Comparison of ENCODE assay signal across 8 mouse cellular contexts in genomic region chr2:33430081-33430770, GRCm38 (mm10). TPM values are rescaled to one million over a fixed set of nuclear protein-coding genes. Genes with fewer than 3 reads are reported as not detected.
DNase-seq lines count a peak whose midpoint lies in the region; ATAC-seq and TF ChIP-seq lines count a peak whose summit lies in the region.

No protein-coding gene starts in this region.

- TF ChIP-seq POLR2A in liver, adult 2 months (IDR thresholded peaks at IDR 0.05; ENCODE audit: extremely low read depth, insufficient read depth, low read length) = no peak

- peak overlapping the region; percentile 88 for H3K4me2 ChIP-seq in hindbrain, embryonic 16.5 days (ENCODE audit: low read length)
- peak overlapping the region; percentile 65 for H3K4me2 ChIP-seq in midbrain, embryonic 16.5 days (ENCODE audit: low read length)

- H3K4me1 ChIP-seq in liver, adult 2 months (ENCODE audit: control insufficient read depth, insufficient read depth, low read length) = peaks cover 7% of the 10 kb centered on the region; the same call in 1 of the 2 replicates
- peaks cover 23% of the 10 kb centered on the region for H3K4me1 ChIP-seq in hindbrain, embryonic 16.5 days (ENCODE audit: control insufficient read depth, insufficient read depth, low read depth, low read length)
- peaks cover 22% of the 10 kb centered on the region for H3K4me1 ChIP-seq in midbrain, embryonic 16.5 days (ENCODE audit: control insufficient read depth, insufficient read depth, low read length)

- peaks cover 19% of the 10 kb centered on the region for H3K79me2 ChIP-seq in liver, adult 2 months (ENCODE audit: control insufficient read depth, insufficient read depth, low read length)

- DNase-seq in liver, adult 2 months (ENCODE audit: extremely low read depth, low read depth, low spot score) = no peak
- no peak for DNase-seq in liver
- DNase-seq in c-Kit-positive CD71-positive TER-119-positive erythroid progenitor cells, embryonic 14.5 days (ENCODE audit: low spot score) = peak; percentile 32
- DNase-seq in cerebellum, adult 11 months = no peak
- no peak for DNase-seq in urinary bladder, adult 18-20 months (ENCODE audit: low spot score in 2 of 2)
- no peak for DNase-seq in ovary, postnatal 14 days (ENCODE audit: low spot score)

- peak overlapping the region; percentile 99 for H3K9ac ChIP-seq in liver, adult 2 months (ENCODE audit: low read depth, low read length)
- H3K9ac ChIP-seq in hindbrain, embryonic 16.5 days (ENCODE audit: low read depth, low read length) = peak overlapping the region; percentile 94
- H3K9ac ChIP-seq in midbrain, embryonic 16.5 days (ENCODE audit: low read depth, low read length) = peak overlapping the region; percentile 98

- ATAC-seq in hindbrain, embryonic 16.5 days = no peak; the same call in 1 of the 2 replicates
- no peak for ATAC-seq in midbrain, embryonic 16.5 days

- H3K4me3 ChIP-seq in liver, adult 2 months (ENCODE audit: insufficient read depth, low read depth, low read length) = peak overlapping the region; percentile 100
- H3K4me3 ChIP-seq in hindbrain, embryonic 16.5 days (ENCODE audit: low read length) = peak overlapping the region; percentile 99
- peak overlapping the region; percentile 98 for H3K4me3 ChIP-seq in midbrain, embryonic 16.5 days (ENCODE audit: low read depth, low read length)

- H3K9me3 ChIP-seq in hindbrain, embryonic 16.5 days (ENCODE audit: control insufficient read depth, low read length) = no peaks in the 10 kb centered on the region
- no peaks in the 10 kb centered on the region for H3K9me3 ChIP-seq in midbrain, embryonic 16.5 days (replicated peaks; ENCODE audit: control insufficient read depth, low read length, poor library complexity, severe bottlenecking)

- H3K27ac ChIP-seq in liver, adult 2 months (replicated peaks; ENCODE audit: insufficient read depth, low read depth, low read length) = peak overlapping the region; percentile 64
- peak overlapping the region; percentile 70 for H3K27ac ChIP-seq in hindbrain, embryonic 16.5 days (ENCODE audit: low read depth, low read length)
- no peak overlapping the region for H3K27ac ChIP-seq in midbrain, embryonic 16.5 days (ENCODE audit: low read length)

- no peaks in the 10 kb centered on the region for H3K36me3 ChIP-seq in liver, adult 2 months (ENCODE audit: control insufficient read depth, insufficient read depth, low read length)
- H3K36me3 ChIP-seq in hindbrain, embryonic 16.5 days (ENCODE audit: control insufficient read depth, insufficient read depth, low read length) = peaks cover 2% of the 10 kb centered on the region; the same call in 1 of the 2 replicates
- H3K36me3 ChIP-seq in midbrain, embryonic 16.5 days (ENCODE audit: control insufficient read depth, insufficient read depth, low read length) = no peaks in the 10 kb centered on the region

- TF ChIP-seq CTCF in liver, adult 2 months (IDR thresholded peaks at IDR 0.05; ENCODE audit: low read depth, low read length) = no peak

- H3K27me3 ChIP-seq in liver, adult 2 months (ENCODE audit: control insufficient read depth, insufficient read depth, low read length) = no peaks in the 10 kb centered on the region
- no peaks in the 10 kb centered on the region for H3K27me3 ChIP-seq in hindbrain, embryonic 16.5 days (replicated peaks; ENCODE audit: control insufficient read depth, insufficient read depth, low read length)
- no peaks in the 10 kb centered on the region for H3K27me3 ChIP-seq in midbrain, embryonic 16.5 days (ENCODE audit: control insufficient read depth, insufficient read depth, low read depth, low read length)

- 4% methylated on average over 13 of the region's 13 CpGs for WGBS in liver, adult 2 months
- 9% methylated on average over 13 of the region's 13 CpGs for WGBS in hindbrain, embryonic 16.5 days
- 9% methylated on average over 13 of the region's 13 CpGs for WGBS in midbrain, embryonic 16.5 days

RNA-seq across cellular contexts. Expression of gene Zbtb34, which starts 0.9 kb away (rescaled TPM):
- 1.9 and 3.1 TPM in 2 replicates for total RNA-seq in liver, adult 2 months (2014; rRNA removed)
- 2.5 and 2.8 TPM in 2 replicates for polyA plus RNA-seq in liver, adult 2 months (2012; rRNA removed)
- 5.3 and 7.8 TPM in 2 replicates for polyA plus RNA-seq in hindbrain, embryonic 16.5 days (2015; fragmentation: Nextera tagmentation; extraction: Ambion mirVana)
- 7.6 TPM in 2 replicates for polyA plus RNA-seq in midbrain, embryonic 16.5 days (2015; fragmentation: Nextera tagmentation; extraction: Ambion mirVana)

RNA-seq across cellular contexts. Expression of gene Zbtb43, which starts 38.1 kb away (rescaled TPM):
- 19.6 and 21.6 TPM in 2 replicates for total RNA-seq in liver, adult 2 months (2014; rRNA removed)
- polyA plus RNA-seq in liver, adult 2 months (2012; rRNA removed) = 8.5 and 9.0 TPM in 2 replicates
- 20.7 and 21.7 TPM in 2 replicates for polyA plus RNA-seq in hindbrain, embryonic 16.5 days (2015; fragmentation: Nextera tagmentation; extraction: Ambion mirVana)
- 26.0 and 27.7 TPM in 2 replicates for polyA plus RNA-seq in midbrain, embryonic 16.5 days (2015; fragmentation: Nextera tagmentation; extraction: Ambion mirVana)

RNA-seq across cellular contexts. Expression of gene Ralgps1, which starts 58.9 kb away (rescaled TPM):
- 2.6 and 3.6 TPM in 2 replicates for total RNA-seq in liver, adult 2 months (2014; rRNA removed)
- polyA plus RNA-seq in liver, adult 2 months (2012; rRNA removed) = 2.7 and 3.3 TPM in 2 replicates
- 32.0 and 44.4 TPM in 2 replicates for polyA plus RNA-seq in hindbrain, embryonic 16.5 days (2015; fragmentation: Nextera tagmentation; extraction: Ambion mirVana)
- polyA plus RNA-seq in midbrain, embryonic 16.5 days (2015; fragmentation: Nextera tagmentation; extraction: Ambion mirVana) = 48.4 and 54.3 TPM in 2 replicates
